Mouse (Mus musculus) adipocyte (in vitro differentiated cells): ENCODE measurements at regions not wholly inside any gene's neighbourhood (a gene's known extent, or its start where the extent isn't known, plus 50 kb on each side); places are given as distances from the start of the nearest gene placed in this dataset.
A peak's percentile ranks its signal among the peaks of the same experiment; 100 is the strongest.

Experiments
- DNase-seq: peaks from one replicate; pipeline ENCODE4 v3.0.0-alpha.2; 2016; ENCODE audit warnings: low spot score

DNA sequence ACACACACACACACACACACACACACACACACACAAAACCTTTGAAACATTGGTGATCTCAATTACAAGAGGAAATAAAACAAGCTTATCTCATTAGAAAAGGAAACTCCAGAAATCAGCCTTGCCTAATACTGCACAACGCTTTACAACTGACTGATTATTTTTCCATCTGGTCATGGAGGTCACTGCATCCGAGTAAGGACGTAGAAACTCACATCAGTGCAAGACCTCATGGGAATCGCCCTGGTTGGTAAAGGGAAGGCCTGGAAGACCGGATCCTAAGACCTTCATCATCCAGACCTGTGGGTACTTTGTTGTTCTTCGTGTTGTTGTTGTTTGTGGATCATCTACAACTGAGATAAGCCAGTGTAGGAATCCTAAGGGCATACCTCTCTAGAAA is 77.8 kb upstream of the Sestd1 start:
- DNase-seq: no peak

DNA sequence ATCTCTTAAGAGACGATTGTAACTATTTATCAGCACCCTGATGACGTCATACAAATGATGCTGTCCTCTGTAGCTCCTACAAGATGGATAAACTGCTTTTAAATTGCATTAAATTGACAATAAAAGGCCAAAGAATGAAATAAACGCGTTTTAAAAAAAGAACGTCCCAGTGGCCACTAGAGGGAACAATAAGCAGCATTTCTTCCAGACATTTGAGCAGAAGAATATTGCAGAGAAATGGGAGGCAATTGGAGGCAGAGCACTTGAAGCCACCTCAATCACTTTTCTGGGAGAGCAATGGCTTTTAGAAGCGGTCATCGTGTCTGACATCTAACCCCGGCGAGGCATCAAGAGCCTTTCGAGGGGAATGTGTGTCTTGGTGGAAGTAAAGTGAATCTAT is 76.4 kb upstream of the Sestd1 start:
- peak; percentile 48 for DNase-seq

- DNase-seq: no peak
These were observed 71.7 kb upstream of the Sestd1 start for GRCm38 (mm10) chr2:77351987-77352628.

DNA sequence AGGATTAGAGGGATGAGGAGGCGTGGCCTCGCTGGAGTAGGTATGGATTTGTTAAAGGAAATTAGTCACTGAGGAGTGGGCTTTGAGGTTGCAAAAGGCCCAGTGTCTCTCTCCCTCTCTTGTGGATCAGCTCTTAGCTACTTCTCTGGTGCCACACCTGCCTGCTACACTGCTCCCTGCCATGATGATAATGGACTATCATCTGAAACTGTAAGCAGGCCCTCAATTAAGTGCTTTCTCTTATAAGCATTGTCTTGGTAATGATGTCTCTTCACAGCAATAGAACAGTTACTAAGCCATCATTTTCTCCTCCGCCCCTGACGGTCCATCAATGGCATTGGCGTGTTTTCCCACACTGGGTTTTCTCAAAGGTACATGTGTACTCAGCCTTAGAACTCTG is 66.6 kb upstream of the Sestd1 start:
- DNase-seq: no peak

DNA sequence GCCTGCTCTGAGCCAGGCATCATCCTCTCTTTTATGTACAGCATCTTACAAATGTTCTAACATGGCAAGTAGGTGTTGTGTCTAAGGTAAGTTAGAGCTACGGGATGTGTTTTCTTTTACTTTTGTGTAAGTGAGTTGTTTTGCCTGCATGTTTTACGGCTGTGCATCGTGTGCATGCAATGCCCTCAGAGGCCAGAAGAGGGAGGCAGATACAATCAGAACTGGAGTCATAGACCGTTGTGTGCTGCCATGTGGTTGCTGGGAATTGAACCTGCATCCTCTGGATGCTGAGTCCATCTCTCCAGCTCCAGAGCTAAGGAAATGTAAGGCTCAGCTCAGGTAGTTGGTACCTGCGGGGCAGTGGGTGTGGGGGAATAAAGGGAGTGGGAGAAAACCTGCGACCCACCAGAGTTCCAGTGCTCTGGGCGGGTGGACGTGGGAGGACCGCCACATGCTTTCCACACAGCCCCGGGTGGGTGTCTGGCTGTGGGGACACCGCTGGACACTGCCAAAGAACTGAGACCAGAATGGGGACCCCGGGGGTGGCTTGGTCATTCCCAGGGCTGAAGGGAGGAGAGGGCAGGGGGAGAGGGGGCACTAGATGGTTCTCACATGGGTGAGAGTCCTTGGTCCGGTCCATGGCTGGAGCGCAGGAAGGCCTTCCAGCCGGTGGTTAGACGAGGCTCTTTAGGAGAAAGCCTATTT is 63.5 kb upstream of the Sestd1 start:
- DNase-seq: peak; percentile 16

DNA sequence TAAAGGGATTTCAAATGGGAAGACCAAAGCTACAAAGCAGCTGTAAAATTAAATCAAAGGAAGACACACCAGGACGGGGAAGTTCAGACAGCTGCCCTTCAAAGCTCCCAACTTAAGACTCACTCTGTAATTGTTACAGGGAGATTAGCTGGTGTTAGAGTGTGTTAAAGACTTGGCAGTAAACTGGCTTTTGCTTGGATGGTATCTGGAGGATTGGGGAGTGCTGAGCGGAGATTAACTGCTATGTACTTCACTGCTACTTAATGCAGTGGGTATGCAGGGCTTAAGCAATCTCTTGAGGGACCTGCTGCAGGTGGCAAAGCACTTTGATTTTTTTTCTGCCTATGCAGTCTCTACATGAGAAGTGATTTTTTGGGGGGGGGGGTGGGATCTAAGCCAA is 62.0 kb upstream of the Sestd1 start:
- DNase-seq: no peak

DNA sequence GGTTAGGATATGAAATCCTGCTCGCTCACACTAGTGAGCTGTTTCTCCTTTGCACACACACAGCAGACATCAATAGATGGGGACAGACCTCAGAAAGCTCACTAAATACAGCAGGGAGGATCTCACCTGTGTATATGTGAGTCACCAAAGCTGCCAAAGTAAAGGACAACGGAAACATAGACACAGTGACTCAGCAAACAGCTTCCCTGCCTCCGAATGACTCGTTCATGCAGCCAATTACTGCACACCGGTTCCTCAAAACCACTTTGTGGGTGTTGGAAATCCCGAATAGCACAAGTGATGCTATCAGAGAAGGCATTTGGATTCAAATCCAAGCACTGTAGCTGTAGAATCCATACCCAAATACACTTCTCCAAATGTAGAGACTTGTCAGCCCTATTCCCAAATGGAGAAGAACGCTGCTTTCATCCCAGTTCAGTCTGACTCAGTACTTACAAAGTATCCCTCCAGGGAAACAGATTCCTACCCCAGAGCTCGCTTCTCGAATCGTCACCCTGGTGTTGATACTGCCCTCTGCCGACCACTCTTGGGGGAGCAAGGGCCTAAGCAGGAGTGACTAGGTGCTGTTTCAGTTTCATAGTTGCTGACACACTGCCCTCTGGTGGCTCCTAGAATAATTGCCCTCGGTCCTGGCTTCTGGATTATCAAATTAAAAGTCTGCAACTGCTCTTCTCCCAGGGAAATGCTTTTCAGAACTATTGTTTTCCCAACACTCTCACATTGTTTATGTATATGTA is 61.4 kb upstream of the Sestd1 start:
- DNase-seq: peak; percentile 99

GRCm38 (mm10) chr2:77340076-77340475 is 59.7 kb upstream of the Sestd1 start:
- no peak for DNase-seq

DNA sequence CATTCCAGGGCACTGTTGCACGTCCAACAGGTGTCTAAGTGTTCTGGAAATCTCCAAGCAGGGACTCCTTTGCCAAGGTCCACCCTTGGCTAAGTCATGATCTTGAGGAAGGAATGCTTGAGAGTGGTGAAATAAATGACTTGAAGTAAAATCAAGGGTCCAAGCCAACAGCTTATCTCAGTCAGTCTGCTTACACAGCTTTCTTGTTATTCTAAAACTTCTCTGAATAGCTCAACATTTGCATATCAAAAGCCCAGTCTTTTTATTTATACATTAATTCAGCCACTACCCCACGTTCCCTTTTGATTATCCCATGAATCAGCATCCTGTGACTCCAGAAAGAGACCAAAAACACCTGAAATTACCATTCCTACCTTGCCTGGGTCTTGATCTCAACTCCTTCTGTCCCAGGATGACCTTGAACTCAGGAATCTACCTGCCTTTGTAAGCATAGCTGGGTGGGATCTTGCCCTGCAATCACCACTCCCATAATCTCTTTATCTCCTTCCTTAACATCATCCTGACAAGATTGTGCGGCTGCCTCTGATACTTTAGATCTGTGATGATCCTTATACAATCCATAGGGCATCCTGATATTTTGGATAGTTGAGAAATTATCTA is 57.5 kb upstream of the Sestd1 start:
- no peak for DNase-seq

- DNase-seq: no peak
These were observed 56.9 kb upstream of the Sestd1 start for GRCm38 (mm10) chr2:77337318-77337717.

- no peak for DNase-seq
These were observed 56.4 kb upstream of the Sestd1 start for GRCm38 (mm10) chr2:77336810-77337209.

DNA sequence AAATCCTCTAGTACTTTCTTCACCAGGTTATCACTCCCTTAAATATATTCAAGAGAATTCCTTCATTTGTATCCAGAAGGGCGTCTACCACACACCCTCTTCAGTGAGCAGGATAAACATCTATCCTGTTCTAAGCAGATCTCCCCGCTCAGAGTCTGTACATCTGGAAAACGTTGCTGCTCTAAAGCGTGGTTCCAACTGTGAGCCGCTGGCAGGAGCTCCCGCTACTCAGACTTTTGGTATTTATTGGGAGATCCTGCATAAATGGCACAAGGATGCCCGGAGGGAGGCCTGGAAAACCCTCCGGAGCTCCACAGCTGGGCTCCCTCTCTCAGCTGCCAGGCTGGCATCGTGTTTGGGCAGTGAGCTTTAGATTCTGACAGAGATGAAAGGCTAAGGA is 54.3 kb upstream of the Sestd1 start:
- DNase-seq: no peak

DNA sequence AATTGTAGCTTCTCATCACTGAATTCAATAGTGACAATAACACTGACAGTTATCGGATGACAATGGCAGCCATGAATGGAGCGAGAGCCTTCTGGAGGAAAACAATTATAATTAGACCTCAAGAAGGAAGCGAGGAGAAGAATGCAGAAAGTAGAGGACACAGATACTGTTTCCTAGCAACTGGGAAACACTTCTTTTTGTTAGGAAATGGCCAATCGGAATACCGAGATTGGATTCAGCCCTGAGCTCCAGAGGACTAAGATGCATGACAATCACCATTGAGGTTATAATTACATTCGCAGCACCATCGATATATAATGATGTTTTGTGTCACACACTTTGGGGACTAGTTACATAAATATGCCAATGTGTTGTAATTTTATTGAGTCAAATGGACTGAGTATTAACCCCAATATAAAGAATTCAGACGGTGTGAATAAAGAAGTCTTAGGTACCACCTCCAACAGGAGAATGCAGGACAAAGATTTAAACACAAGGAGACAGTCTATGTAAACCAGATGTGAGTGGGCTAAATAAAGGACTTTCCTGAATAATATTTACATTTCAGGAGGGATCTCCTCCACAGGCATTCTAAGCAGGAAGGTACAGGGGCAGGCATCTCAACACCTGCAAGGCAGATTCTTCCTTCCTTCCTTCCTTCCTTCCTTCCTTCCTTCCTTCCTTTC is 53.1 kb upstream of the Sestd1 start:
- DNase-seq: no peak
